Comparison of ENCODE assay signal across 8 mouse cellular contexts in genomic region chr10:40141864-40142523, GRCm38 (mm10). TPM values are rescaled to one million over a fixed set of nuclear protein-coding genes. Genes with fewer than 3 reads are reported as not detected.
DNase-seq lines count a peak whose midpoint lies in the region; ATAC-seq lines count a peak whose summit lies in the region.

Slc16a10 (minus strand) TSS chr10:40142258.

- H3K27me3 ChIP-seq in embryonic facial prominence, embryonic 12.5 days: 0 out of 2 replicates have a peak, but pooled peaks cover 8% of the 10 kb centered on the region
- H3K27me3 ChIP-seq in midbrain, embryonic 11.5 days (ENCODE audit: control insufficient read depth, insufficient read depth, low read length): no peaks in the 10 kb centered on the region; the same call in 1 of the 2 replicates

- intact Hi-C loops in left cerebral cortex, postnatal 4 days (cut with DNase I): loop anchor here (10.0 kb wide), 1 partner anchor 87 kb away; no protein-coding TSS in a partner anchor

- H3K4me3 ChIP-seq in embryonic facial prominence, embryonic 12.5 days: peak within 1 kb of the TSS; percentile 74
- H3K4me3 ChIP-seq in midbrain, embryonic 11.5 days (ENCODE audit: low read depth, low read length): peak within 1 kb of the TSS; percentile 51

- under 1% methylated on average over 73 of the region's 76 CpGs for WGBS in embryonic facial prominence, embryonic 12.5 days
- under 1% methylated on average over 73 of the region's 76 CpGs for WGBS in midbrain, embryonic 11.5 days

- H3K9ac ChIP-seq in embryonic facial prominence, embryonic 12.5 days: peak within 1 kb of the TSS; percentile 70
- H3K9ac ChIP-seq in midbrain, embryonic 11.5 days (ENCODE audit: low read length): peak within 1 kb of the TSS; percentile 69

- H3K4me1 ChIP-seq in embryonic facial prominence, embryonic 12.5 days: 0 out of 2 replicates have a peak, but pooled peaks cover 7% of the 10 kb centered on the region
- H3K4me1 ChIP-seq in midbrain, embryonic 11.5 days (ENCODE audit: control insufficient read depth, insufficient read depth, low read length): peaks cover 3% of the 10 kb centered on the region; the same call in 1 of the 2 replicates

- no peaks in the 10 kb centered on the region for H3K9me3 ChIP-seq in embryonic facial prominence, embryonic 12.5 days
- H3K9me3 ChIP-seq in midbrain, embryonic 11.5 days (ENCODE audit: control insufficient read depth, low read length): no peaks in the 10 kb centered on the region

- H3K27ac ChIP-seq in embryonic facial prominence, embryonic 12.5 days: 0 out of 2 replicates have a peak within 1 kb of the TSS, but pooled peaks have one; percentile 30
- no peak within 1 kb of the TSS for H3K27ac ChIP-seq in midbrain, embryonic 11.5 days (ENCODE audit: low read depth, low read length)

- ATAC-seq in embryonic facial prominence, embryonic 12.5 days (ENCODE audit: insufficient number of reproducible peaks, insufficient read depth, low FRiP score, low TSS enrichment): peak; percentile 90
- ATAC-seq in midbrain, embryonic 11.5 days (ENCODE audit: low FRiP score): peak; percentile 100

- peak within 1 kb of the TSS; percentile 93 for H3K4me2 ChIP-seq in embryonic facial prominence, embryonic 12.5 days (replicated peaks)
- peak within 1 kb of the TSS; percentile 86 for H3K4me2 ChIP-seq in midbrain, embryonic 11.5 days

- no peaks in the 10 kb centered on the region for H3K36me3 ChIP-seq in embryonic facial prominence, embryonic 12.5 days
- no peaks in the 10 kb centered on the region for H3K36me3 ChIP-seq in midbrain, embryonic 11.5 days (ENCODE audit: control insufficient read depth, insufficient read depth, low read length)

- DNase-seq in adrenal gland, postnatal 36 days: peak; percentile 98
- peak; percentile 100 for DNase-seq in heart, adult 11 months
- peak; percentile 97 for DNase-seq in kidney, adult 11 months
- DNase-seq in left cerebral cortex, postnatal 4 days: peak; percentile 96
- peak; percentile 98 for DNase-seq in midbrain, embryonic 11.5 days (ENCODE audit: low spot score, missing footprints)
- peak; percentile 88 for DNase-seq in right cerebral cortex, postnatal 4 days
- peak; percentile 94 for DNase-seq in yolk sac, embryonic 10.5 days (ENCODE audit: low spot score)

RNA-seq across cellular contexts. Expression of gene Slc16a10, which starts in this region (rescaled TPM):
- total RNA-seq in adrenal gland, postnatal 36 days (2021): 10 to 100 TPM; 21.8 to 22.5 TPM
- polyA plus RNA-seq in embryonic facial prominence, embryonic 12.5 days (2016; fragmentation: Nextera tagmentation; extraction: Ambion mirVana): 5.4 and 6.5 TPM in 2 replicates
- 1 to 10 TPM; 3.7 to 3.8 TPM for total RNA-seq in left cerebral cortex, postnatal 4 days (2021)
- polyA plus RNA-seq in midbrain, embryonic 11.5 days (2014; fragmentation: Nextera tagmentation; extraction: Ambion mirVana): 3.5 and 4.6 TPM in 2 replicates

Comparison
In these comparisons a context has a peak if more than half of its experiments do, and no peak if none do; other contexts are left out.
1. RNA of gene Slc16a10 (total RNA-seq): 21.8 to 22.5 TPM in adrenal gland, postnatal 36 days; 3.7 to 3.8 TPM in left cerebral cortex, postnatal 4 days; every median in the first group is over 4 times any median in the second.
2. Peak in every context shown above with its lines, with median percentiles within 50 percentile points of each other: DNase-seq.